Mouse (Mus musculus): ENCODE data around the gene Lrrc1.

The Lrrc1 gene

DNA sequence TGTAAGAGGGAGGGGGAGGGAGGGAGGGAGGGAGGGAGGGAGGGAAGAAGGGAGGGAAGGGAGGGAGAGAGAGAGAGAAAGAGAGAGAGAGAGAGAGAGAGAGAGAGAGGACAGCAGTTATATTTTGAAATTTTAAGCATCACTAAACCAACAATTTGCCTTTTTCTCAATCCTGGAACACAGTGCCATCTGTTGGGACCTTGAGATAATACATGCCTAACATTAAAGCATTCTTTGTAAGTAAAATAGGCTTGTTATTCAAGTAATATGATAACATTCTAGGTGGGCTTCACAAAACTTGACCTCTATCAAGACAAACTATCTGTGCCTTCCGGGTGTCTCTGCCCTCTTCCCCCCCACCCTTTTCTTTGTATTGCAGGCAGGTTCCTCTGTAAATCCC, 157.9 kb downstream of the Lrrc1 start:
- DNase-seq (ENCODE audit: low read depth, low spot score), result peak; percentile 58

DNA sequence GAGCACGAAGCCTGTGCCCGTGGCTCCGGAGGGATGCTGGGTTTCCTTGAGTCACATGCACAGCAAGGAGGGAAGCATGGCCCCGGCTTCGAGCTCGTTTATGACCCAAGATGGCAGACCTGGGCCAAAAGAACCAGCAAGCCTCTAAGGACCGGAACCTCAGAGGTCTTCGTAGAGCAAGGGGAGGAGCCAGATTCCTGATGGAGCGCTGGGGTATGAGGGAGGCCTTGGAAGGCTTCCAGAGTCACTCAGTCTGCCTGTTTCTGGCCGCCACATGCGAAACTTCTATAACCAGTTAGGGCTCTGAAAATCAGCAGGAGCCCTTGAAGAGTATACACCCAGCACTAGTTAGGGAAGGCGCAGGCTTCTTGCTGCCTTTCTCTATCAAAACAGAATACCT, 159.1 kb downstream of the Lrrc1 start:
- no peak for DNase-seq (ENCODE audit: low read depth, low spot score)

DNA sequence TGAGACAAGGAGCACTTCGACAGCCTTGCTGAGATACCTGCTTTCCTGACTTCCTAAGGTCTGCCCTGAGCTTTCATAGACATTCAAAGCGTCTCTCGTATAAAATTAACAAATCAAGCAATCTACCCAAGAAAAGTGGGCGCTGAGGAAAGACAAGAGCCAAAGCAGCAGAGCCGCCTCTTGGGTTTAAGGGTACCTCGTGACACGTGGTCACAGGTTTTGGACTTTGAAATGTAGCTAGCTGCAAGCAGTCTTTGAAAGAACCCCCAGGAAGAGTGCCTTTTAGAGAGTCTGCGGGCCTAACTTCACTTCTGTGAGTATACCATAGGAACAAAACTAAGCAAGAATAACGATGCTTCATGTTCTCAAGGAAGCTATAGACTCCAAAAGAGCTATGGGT, 160.0 kb downstream of the Lrrc1 start:
- no peak for DNase-seq (ENCODE audit: low read depth, low spot score)

DNA sequence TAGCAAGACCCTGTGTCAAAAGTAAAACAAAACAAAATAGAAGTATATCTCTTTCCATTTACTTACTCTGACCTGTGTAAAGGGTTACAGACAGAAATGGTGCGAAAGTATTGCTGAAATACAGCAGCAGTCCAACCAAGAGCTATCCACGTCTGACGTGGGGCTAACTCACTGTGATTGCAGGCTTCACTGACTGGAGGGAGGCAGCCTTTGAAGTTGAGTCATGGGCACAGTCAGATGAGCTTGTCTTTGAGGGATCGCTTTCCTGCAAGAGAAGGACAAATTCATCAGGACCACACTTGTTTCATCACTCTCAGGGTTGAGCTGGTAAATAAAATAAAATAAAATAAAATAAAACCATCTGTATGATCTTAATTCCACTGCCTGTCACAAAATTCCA, 160.7 kb downstream of the Lrrc1 start:
- no peak for DNase-seq (ENCODE audit: low read depth, low spot score)

DNA sequence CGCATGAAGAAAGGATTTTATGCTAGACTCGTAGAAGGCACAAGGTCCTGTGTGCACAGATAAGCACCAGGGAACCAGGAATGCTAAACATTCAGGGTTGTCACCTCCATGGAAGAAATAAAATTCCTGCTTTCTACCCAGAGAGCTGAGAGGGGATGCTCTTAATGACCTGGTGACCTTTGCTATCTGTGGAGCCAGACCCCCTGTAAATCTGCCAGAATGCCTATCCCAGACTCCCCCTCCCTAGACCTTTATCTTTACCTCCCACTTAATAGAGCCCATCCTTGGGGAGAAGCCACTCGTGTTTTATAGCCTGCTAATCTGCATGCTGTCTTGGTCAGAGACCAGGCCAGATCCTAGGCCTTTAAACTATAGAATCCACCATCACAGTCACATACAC, 162.2 kb downstream of the Lrrc1 start:
- DNase-seq (ENCODE audit: low read depth, low spot score), result no peak

DNA sequence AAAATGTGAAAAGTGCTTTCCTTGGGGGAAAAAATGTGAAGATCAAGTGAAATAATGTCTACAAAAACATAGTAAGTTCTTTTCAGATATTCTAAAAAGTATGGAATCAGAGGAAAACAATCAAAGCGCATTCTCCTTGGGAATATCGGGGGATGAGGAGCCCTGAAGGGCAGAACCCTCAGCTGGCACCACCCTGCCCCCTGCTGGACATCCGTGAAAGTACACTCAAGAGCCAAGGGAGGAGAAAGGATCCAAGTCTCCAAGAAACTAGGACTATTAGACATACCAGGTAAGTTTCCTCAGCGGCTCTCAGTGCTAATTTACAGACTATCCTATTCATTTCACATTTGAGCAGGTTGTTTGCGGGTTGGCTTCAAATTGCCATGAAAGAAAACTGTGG, 163.1 kb downstream of the Lrrc1 start:
- peak; percentile 66 for DNase-seq (ENCODE audit: low read depth, low spot score)
